Mouse (Mus musculus): ENCODE measurements at regions not wholly inside any gene's neighbourhood (a gene's known extent, or its start where the extent isn't known, plus 50 kb on each side); places are given as distances from the start of the nearest gene placed in this dataset.

GRCm38 (mm10) chr14:104694174-104694803 is 171.8 kb upstream of the Rnf219 start:
- Histone ChIP-seq H3K27me3 (ENCODE audit: control insufficient read depth, insufficient read depth, low read length) (no peaks in the 10 kb centered on the region), H3K27ac (replicated peaks; ENCODE audit: insufficient read depth, low read depth, low read length) (no peak overlapping the region), H3K9ac (ENCODE audit: low read depth, low read length) (no peak overlapping the region), H3K4me1 (ENCODE audit: control insufficient read depth, insufficient read depth, low read length) (no peaks in the 10 kb centered on the region), H3K79me2 (ENCODE audit: control insufficient read depth, insufficient read depth, low read length) (no peaks in the 10 kb centered on the region), H3K4me3 (ENCODE audit: insufficient read depth, low read depth, low read length) (no peak overlapping the region), H3K36me3 (ENCODE audit: control insufficient read depth, insufficient read depth, low read length) (no peaks in the 10 kb centered on the region)
- WGBS = 81% methylated on average over 14 of the region's 14 CpGs
- DNase-seq (ENCODE audit: extremely low read depth, low read depth, low spot score) = no peak
- no peak for TF ChIP-seq POLR2A (IDR thresholded peaks at IDR 0.05; ENCODE audit: extremely low read depth, insufficient read depth, low read length)
- no peak for TF ChIP-seq CTCF (IDR thresholded peaks at IDR 0.05; ENCODE audit: low read depth, low read length)

GRCm38 (mm10) chr14:104692616-104693015 is 170.2 kb upstream of the Rnf219 start:
- WGBS = 87% methylated on average over 5 of the region's 5 CpGs
- no peak overlapping the region for H3K4me3 ChIP-seq (ENCODE audit: insufficient read depth, low read depth, low read length)
- H3K79me2 ChIP-seq (ENCODE audit: control insufficient read depth, insufficient read depth, low read length) = no peaks in the 10 kb centered on the region
- DNase-seq (ENCODE audit: extremely low read depth, low read depth, low spot score) = no peak
- TF ChIP-seq POLR2A (IDR thresholded peaks at IDR 0.05; ENCODE audit: extremely low read depth, insufficient read depth, low read length) (no peak), CTCF (IDR thresholded peaks at IDR 0.05; ENCODE audit: low read depth, low read length) (no peak)
- no peaks in the 10 kb centered on the region for H3K27me3 ChIP-seq (ENCODE audit: control insufficient read depth, insufficient read depth, low read length)
- H3K36me3 ChIP-seq (ENCODE audit: control insufficient read depth, insufficient read depth, low read length) = no peaks in the 10 kb centered on the region
- H3K4me1 ChIP-seq (ENCODE audit: control insufficient read depth, insufficient read depth, low read length) = no peaks in the 10 kb centered on the region
- H3K9ac ChIP-seq (ENCODE audit: low read depth, low read length) = no peak overlapping the region
- H3K27ac ChIP-seq (replicated peaks; ENCODE audit: insufficient read depth, low read depth, low read length) = no peak overlapping the region

GRCm38 (mm10) chr14:104688440-104688839 is 166.0 kb upstream of the Rnf219 start:
- TF ChIP-seq CTCF (IDR thresholded peaks at IDR 0.05; ENCODE audit: low read depth, low read length) = no peak
- TF ChIP-seq POLR2A (IDR thresholded peaks at IDR 0.05; ENCODE audit: extremely low read depth, insufficient read depth, low read length) = no peak
- H3K4me1 ChIP-seq (ENCODE audit: control insufficient read depth, insufficient read depth, low read length) = no peaks in the 10 kb centered on the region
- H3K27ac ChIP-seq (replicated peaks; ENCODE audit: insufficient read depth, low read depth, low read length) = no peak overlapping the region
- no peak overlapping the region for H3K9ac ChIP-seq (ENCODE audit: low read depth, low read length)
- H3K4me3 ChIP-seq (ENCODE audit: insufficient read depth, low read depth, low read length) = no peak overlapping the region
- no peaks in the 10 kb centered on the region for H3K79me2 ChIP-seq (ENCODE audit: control insufficient read depth, insufficient read depth, low read length)
- H3K27me3 ChIP-seq (ENCODE audit: control insufficient read depth, insufficient read depth, low read length) = no peaks in the 10 kb centered on the region
- DNase-seq (ENCODE audit: extremely low read depth, low read depth, low spot score) = no peak
- H3K36me3 ChIP-seq (ENCODE audit: control insufficient read depth, insufficient read depth, low read length) = no peaks in the 10 kb centered on the region
- WGBS = 76% methylated on average over 3 of the region's 3 CpGs

- Histone ChIP-seq H3K27ac (replicated peaks; ENCODE audit: insufficient read depth, low read depth, low read length) (no peak overlapping the region), H3K9ac (ENCODE audit: low read depth, low read length) (no peak overlapping the region), H3K36me3 (ENCODE audit: control insufficient read depth, insufficient read depth, low read length) (no peaks in the 10 kb centered on the region), H3K4me1 (ENCODE audit: control insufficient read depth, insufficient read depth, low read length) (no peaks in the 10 kb centered on the region), H3K4me3 (ENCODE audit: insufficient read depth, low read depth, low read length) (no peak overlapping the region), H3K79me2 (ENCODE audit: control insufficient read depth, insufficient read depth, low read length) (no peaks in the 10 kb centered on the region), H3K27me3 (ENCODE audit: control insufficient read depth, insufficient read depth, low read length) (no peaks in the 10 kb centered on the region)
- WGBS = 35% methylated on average over 7 of the region's 7 CpGs
- TF ChIP-seq CTCF (IDR thresholded peaks at IDR 0.05; ENCODE audit: low read depth, low read length) = no peak
- no peak for DNase-seq (ENCODE audit: extremely low read depth, low read depth, low spot score)
Observed at GRCm38 (mm10) chr14:104676810-104677209, 154.4 kb upstream of the Rnf219 start.

GRCm38 (mm10) chr14:104661696-104662095 is 139.3 kb upstream of the Rnf219 start:
- no peaks in the 10 kb centered on the region for H3K79me2 ChIP-seq (ENCODE audit: control insufficient read depth, insufficient read depth, low read length)
- TF ChIP-seq CTCF (IDR thresholded peaks at IDR 0.05; ENCODE audit: low read depth, low read length) = no peak
- TF ChIP-seq POLR2A (IDR thresholded peaks at IDR 0.05; ENCODE audit: extremely low read depth, insufficient read depth, low read length) = no peak
- WGBS = 38% methylated on average over 1 of the region's 1 CpGs
- H3K4me1 ChIP-seq (ENCODE audit: control insufficient read depth, insufficient read depth, low read length) = no peaks in the 10 kb centered on the region
- H3K9ac ChIP-seq (ENCODE audit: low read depth, low read length) = no peak overlapping the region
- no peak overlapping the region for H3K27ac ChIP-seq (replicated peaks; ENCODE audit: insufficient read depth, low read depth, low read length)
- H3K36me3 ChIP-seq (ENCODE audit: control insufficient read depth, insufficient read depth, low read length) = no peaks in the 10 kb centered on the region
- H3K4me3 ChIP-seq (ENCODE audit: insufficient read depth, low read depth, low read length) = no peak overlapping the region
- H3K27me3 ChIP-seq (ENCODE audit: control insufficient read depth, insufficient read depth, low read length) = no peaks in the 10 kb centered on the region
- DNase-seq (ENCODE audit: extremely low read depth, low read depth, low spot score) = no peak

- H3K27me3 ChIP-seq (ENCODE audit: control insufficient read depth, insufficient read depth, low read length) = no peaks in the 10 kb centered on the region
- H3K4me1 ChIP-seq (ENCODE audit: control insufficient read depth, insufficient read depth, low read length) = no peaks in the 10 kb centered on the region
- H3K36me3 ChIP-seq (ENCODE audit: control insufficient read depth, insufficient read depth, low read length) = no peaks in the 10 kb centered on the region
- no peaks in the 10 kb centered on the region for H3K79me2 ChIP-seq (ENCODE audit: control insufficient read depth, insufficient read depth, low read length)
- no peak overlapping the region for H3K9ac ChIP-seq (ENCODE audit: low read depth, low read length)
- H3K27ac ChIP-seq (replicated peaks; ENCODE audit: insufficient read depth, low read depth, low read length) = no peak overlapping the region
- H3K4me3 ChIP-seq (ENCODE audit: insufficient read depth, low read depth, low read length) = no peak overlapping the region
- 65% methylated on average over 1 of the region's 1 CpGs for WGBS
- no peak for TF ChIP-seq POLR2A (IDR thresholded peaks at IDR 0.05; ENCODE audit: extremely low read depth, insufficient read depth, low read length)
- TF ChIP-seq CTCF (IDR thresholded peaks at IDR 0.05; ENCODE audit: low read depth, low read length) = no peak
- DNase-seq (ENCODE audit: extremely low read depth, low read depth, low spot score) = no peak
Observed at GRCm38 (mm10) chr14:104658751-104659150, 136.3 kb upstream of the Rnf219 start.
